Mouse (Mus musculus): Measurements from ENCODE around the gene Nudcd3.

Gene Nudcd3

GRCm38 (mm10) chr11:6059162-6059561, 141.1 kb downstream of the Nudcd3 start:
- no peak for DNase-seq

All from B cell, adult 2 months (primary cell).